Mouse (Mus musculus): ENCODE measurements around the gene Vsir.

The Vsir gene

GRCm38 (mm10) chr10:60353241-60354002 is 6.8 kb downstream of the Vsir start:
- DNase-seq (ENCODE audit: low spot score), result no peak

- no peak for DNase-seq (ENCODE audit: low spot score)
Observed at GRCm38 (mm10) chr10:60354003-60354325, 7.3 kb downstream of the Vsir start.

- no peak for DNase-seq (ENCODE audit: low spot score)
Observed at GRCm38 (mm10) chr10:60354881-60355677, 8.4 kb downstream of the Vsir start.

- DNase-seq (ENCODE audit: low spot score), result no peak
Observed at GRCm38 (mm10) chr10:60357441-60357840, 10.8 kb downstream of the Vsir start.

GRCm38 (mm10) chr10:60357901-60358300 is 11.2 kb downstream of the Vsir start:
- no peak for DNase-seq (ENCODE audit: low spot score)

- no peak for DNase-seq (ENCODE audit: low spot score)
Observed at GRCm38 (mm10) chr10:60358776-60359175, 12.1 kb downstream of the Vsir start.

- no peak for DNase-seq (ENCODE audit: low spot score)
Observed at GRCm38 (mm10) chr10:60361615-60362309, 15.1 kb downstream of the Vsir start.

GRCm38 (mm10) chr10:60362310-60362628 is 15.6 kb downstream of the Vsir start:
- no peak for DNase-seq (ENCODE audit: low spot score)

GRCm38 (mm10) chr10:60363426-60363825 is 16.8 kb downstream of the Vsir start:
- no peak for DNase-seq (ENCODE audit: low spot score)

- no peak for DNase-seq (ENCODE audit: low spot score)
Observed at GRCm38 (mm10) chr10:60367145-60367544, 20.5 kb downstream of the Vsir start.

GRCm38 (mm10) chr10:60367904-60368303 is 21.3 kb downstream of the Vsir start:
- DNase-seq (ENCODE audit: low spot score), result no peak

- no peak for DNase-seq (ENCODE audit: low spot score)
Observed at GRCm38 (mm10) chr10:60369405-60369804, 22.8 kb downstream of the Vsir start.

- DNase-seq (ENCODE audit: low spot score), result no peak
Observed at GRCm38 (mm10) chr10:60370098-60370497, 23.4 kb downstream of the Vsir start.

GRCm38 (mm10) chr10:60370601-60371061 is 24.0 kb downstream of the Vsir start:
- DNase-seq (ENCODE audit: low spot score), result peak; percentile 76

- no peak for DNase-seq (ENCODE audit: low spot score)
Observed at GRCm38 (mm10) chr10:60371596-60372386, 25.1 kb downstream of the Vsir start.

GRCm38 (mm10) chr10:60373543-60373936 is 26.9 kb downstream of the Vsir start:
- DNase-seq (ENCODE audit: low spot score), result no peak

GRCm38 (mm10) chr10:60373937-60374578 is 27.4 kb downstream of the Vsir start:
- no peak for DNase-seq (ENCODE audit: low spot score)

- DNase-seq (ENCODE audit: low spot score), result no peak
Observed at GRCm38 (mm10) chr10:60376704-60377103, 30.1 kb downstream of the Vsir start.

GRCm38 (mm10) chr10:60379419-60379957 is 32.8 kb downstream of the Vsir start:
- no peak for DNase-seq (ENCODE audit: low spot score)

- no peak for DNase-seq (ENCODE audit: low spot score)
Observed at GRCm38 (mm10) chr10:60380229-60380628, 33.6 kb downstream of the Vsir start.

All from T-cell, adult 2 months (primary cell).